21 mouse cellular contexts compared by ENCODE assay signal in the genomic region with DNA sequence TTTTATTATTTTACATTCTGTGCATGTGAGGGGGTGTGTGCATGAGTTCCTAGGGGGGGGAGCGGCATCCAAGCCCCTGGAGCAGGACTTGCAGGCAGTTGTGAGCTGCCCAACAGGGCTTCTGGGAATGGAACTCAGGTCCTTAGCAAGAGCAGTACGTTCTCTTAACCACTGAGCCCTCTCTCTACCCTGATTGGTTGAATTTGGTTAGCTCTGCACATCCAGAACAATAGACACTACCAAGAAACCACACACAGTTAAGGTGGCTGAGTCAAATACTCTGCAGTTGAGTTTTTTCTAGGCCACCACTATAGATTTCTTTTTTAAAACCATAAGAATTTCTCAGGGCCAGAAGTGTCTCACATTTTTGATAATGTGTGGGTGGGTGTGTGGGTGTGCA.
DNase-seq lines count a peak whose midpoint lies in the region; ATAC-seq and TF ChIP-seq lines count a peak whose summit lies in the region.
"Had no signal": no experiment of that assay in that cellular context is flagged by ENCODE, and none has a peak within 500 bp of the region (broad histone marks: within the 10 kb centered on the region; RNA-seq: fewer than 3 reads in every experiment).

No protein-coding gene starts in this region.

- WGBS in heart, embryonic 11.5 days (ENCODE audit: insufficient replicate concordance): 75% methylated on average over 2 of the region's 2 CpGs
- WGBS in midbrain, embryonic 11.5 days: 65% methylated on average over 2 of the region's 2 CpGs
- 68% methylated on average over 2 of the region's 2 CpGs for WGBS in midbrain, postnatal 0 days

- H3K4me1 ChIP-seq in heart, embryonic 11.5 days (ENCODE audit: control insufficient read depth, insufficient read depth, low read length): no peaks in the 10 kb centered on the region
- H3K4me1 ChIP-seq in midbrain, embryonic 11.5 days (ENCODE audit: control insufficient read depth, insufficient read depth, low read length): no peaks in the 10 kb centered on the region
- H3K4me1 ChIP-seq in midbrain, postnatal 0 days (ENCODE audit: insufficient read depth, low read length): no peaks in the 10 kb centered on the region

- H3K4me3 ChIP-seq in heart, embryonic 11.5 days (ENCODE audit: low read depth, low read length): no peak overlapping the region
- H3K4me3 ChIP-seq in midbrain, embryonic 11.5 days (ENCODE audit: low read depth, low read length): no peak overlapping the region
- H3K4me3 ChIP-seq in midbrain, postnatal 0 days (ENCODE audit: low read depth, low read length): no peak overlapping the region

- no peaks in the 10 kb centered on the region for H3K27me3 ChIP-seq in heart, embryonic 11.5 days (ENCODE audit: control insufficient read depth, insufficient read depth, low read length)
- no peaks in the 10 kb centered on the region for H3K27me3 ChIP-seq in midbrain, embryonic 11.5 days (ENCODE audit: control insufficient read depth, insufficient read depth, low read length)
- H3K27me3 ChIP-seq in midbrain, postnatal 0 days (ENCODE audit: insufficient read depth, low read length): no peaks in the 10 kb centered on the region
- H3K27me3 ChIP-seq: CH12.LX, Patski had no signal

- no peaks in the 10 kb centered on the region for H3K9me3 ChIP-seq in heart, embryonic 11.5 days (replicated peaks; ENCODE audit: control insufficient read depth, low read length)
- no peaks in the 10 kb centered on the region for H3K9me3 ChIP-seq in midbrain, embryonic 11.5 days (ENCODE audit: control insufficient read depth, low read length)
- no peaks in the 10 kb centered on the region for H3K9me3 ChIP-seq in midbrain, postnatal 0 days (ENCODE audit: low read length)

- H3K4me2 ChIP-seq in heart, embryonic 11.5 days: no peak overlapping the region
- no peak overlapping the region for H3K4me2 ChIP-seq in midbrain, embryonic 11.5 days
- H3K4me2 ChIP-seq in midbrain, postnatal 0 days (ENCODE audit: low read depth, low read length, poor library complexity, severe bottlenecking): no peak overlapping the region

- DNase-seq in heart, adult 11 months: peak; percentile 52
- DNase-seq in midbrain, embryonic 11.5 days (ENCODE audit: low spot score, missing footprints): peak; percentile 65
- no peak for DNase-seq in midbrain, postnatal 0 days (ENCODE audit: low spot score)
- DNase-seq in testis, postnatal 10 days (ENCODE audit: low spot score): peak; percentile 14
- DNase-seq in testis, postnatal 14 days (ENCODE audit: low spot score): no peak
- DNase-seq: adrenal gland, adult 2 months; adrenal gland, adult 8-10 months; adrenal gland, postnatal 10 days; adrenal gland, postnatal 14 days; adrenal gland, postnatal 25 days; adrenal gland, postnatal 36 days; B cell, adult 2 months; cerebellum, adult 11 months; cerebellum, adult 11-12 months; cerebellum, adult 18-20 months had no signal

- H3K36me3 ChIP-seq in heart, embryonic 11.5 days (ENCODE audit: control insufficient read depth, insufficient read depth, low read length): no peaks in the 10 kb centered on the region
- no peaks in the 10 kb centered on the region for H3K36me3 ChIP-seq in midbrain, embryonic 11.5 days (ENCODE audit: control insufficient read depth, insufficient read depth, low read length)
- no peaks in the 10 kb centered on the region for H3K36me3 ChIP-seq in midbrain, postnatal 0 days (ENCODE audit: insufficient read depth, low read length)
- H3K36me3 ChIP-seq: G1E had no signal

- H3K9ac ChIP-seq in heart, embryonic 11.5 days (ENCODE audit: low read depth, low read length): no peak overlapping the region
- H3K9ac ChIP-seq in midbrain, embryonic 11.5 days (ENCODE audit: low read length): no peak overlapping the region
- H3K9ac ChIP-seq in midbrain, postnatal 0 days (replicated peaks; ENCODE audit: low read length, poor library complexity, severe bottlenecking): no peak overlapping the region

- ATAC-seq in heart, embryonic 11.5 days (replicated peaks; ENCODE audit: insufficient number of reproducible peaks, low FRiP score, low TSS enrichment): no peak
- no peak for ATAC-seq in midbrain, embryonic 11.5 days (ENCODE audit: low FRiP score)
- no peak for ATAC-seq in midbrain, postnatal 0 days (ENCODE audit: low FRiP score)
- ATAC-seq: activated CD4-positive, CD25-positive, alpha-beta regulatory T cell, adult 4 months; CD4-positive, CD25-positive, alpha-beta regulatory T cell, adult 4 months; Patski had no signal

- no peak overlapping the region for H3K27ac ChIP-seq in heart, embryonic 11.5 days (ENCODE audit: low read depth, low read length)
- no peak overlapping the region for H3K27ac ChIP-seq in midbrain, embryonic 11.5 days (ENCODE audit: low read depth, low read length)
- no peak overlapping the region for H3K27ac ChIP-seq in midbrain, postnatal 0 days (ENCODE audit: low read depth, low read length)

- TF ChIP-seq CTCF in midbrain, postnatal 0 days (IDR thresholded peaks at IDR 0.05): no peak

Comparison
In these comparisons a context has a peak if more than half of its experiments do, and no peak if none do; other contexts are left out.
1. DNase-seq: peak in heart, adult 11 months (single experiment), midbrain, embryonic 11.5 days (single experiment) and testis, postnatal 10 days (single experiment); none in midbrain, postnatal 0 days (single experiment) and testis, postnatal 14 days (single experiment).